Mouse (Mus musculus): ENCODE measurements around the gene Sugct. TPM values are rescaled to one million over a fixed set of nuclear protein-coding genes. Genes with fewer than 3 reads are reported as not detected.

The Sugct gene
- polyA plus RNA-seq, 1 experiment from 2014 or later = 2.5 TPM

- 91% methylated on average over 6 of the region's 6 CpGs for WGBS
- Histone ChIP-seq H3K4me1 (ENCODE audit: control insufficient read depth, insufficient read depth, low read length) (no peaks in the 10 kb centered on the region), H3K36me3 (ENCODE audit: control insufficient read depth, insufficient read depth, low read length) (no peaks in the 10 kb centered on the region), H3K9me3 (replicated peaks; ENCODE audit: control insufficient read depth, low read length, poor library complexity, severe bottlenecking) (no peaks in the 10 kb centered on the region), H3K4me3 (ENCODE audit: low read depth, low read length) (no peak overlapping the region), H3K9ac (ENCODE audit: low read depth, low read length) (no peak overlapping the region), H3K27ac (ENCODE audit: low read length) (no peak overlapping the region), H3K27me3 (ENCODE audit: control insufficient read depth, insufficient read depth, low read depth, low read length) (no peaks in the 10 kb centered on the region), H3K4me2 (ENCODE audit: low read length) (no peak overlapping the region)
- no peak for ATAC-seq
Measured at GRCm38 (mm10) chr13:17421875-17422274, 273.5 kb downstream of the Sugct start.

GRCm38 (mm10) chr13:17420557-17420956, 274.8 kb downstream of the Sugct start:
- Histone ChIP-seq H3K36me3 (ENCODE audit: control insufficient read depth, insufficient read depth, low read length) (no peaks in the 10 kb centered on the region), H3K27me3 (ENCODE audit: control insufficient read depth, insufficient read depth, low read depth, low read length) (no peaks in the 10 kb centered on the region), H3K27ac (ENCODE audit: low read length) (no peak overlapping the region), H3K4me2 (ENCODE audit: low read length) (no peak overlapping the region), H3K9ac (ENCODE audit: low read depth, low read length) (no peak overlapping the region), H3K4me3 (ENCODE audit: low read depth, low read length) (no peak overlapping the region), H3K4me1 (ENCODE audit: control insufficient read depth, insufficient read depth, low read length) (no peaks in the 10 kb centered on the region), H3K9me3 (replicated peaks; ENCODE audit: control insufficient read depth, low read length, poor library complexity, severe bottlenecking) (no peaks in the 10 kb centered on the region)
- no peak for ATAC-seq
- WGBS = 95% methylated on average over 1 of the region's 1 CpGs

- H3K27me3 ChIP-seq (ENCODE audit: control insufficient read depth, insufficient read depth, low read depth, low read length) = no peaks in the 10 kb centered on the region
- no peak overlapping the region for H3K27ac ChIP-seq (ENCODE audit: low read length)
- no peaks in the 10 kb centered on the region for H3K9me3 ChIP-seq (replicated peaks; ENCODE audit: control insufficient read depth, low read length, poor library complexity, severe bottlenecking)
- H3K4me3 ChIP-seq (ENCODE audit: low read depth, low read length) = no peak overlapping the region
- no peaks in the 10 kb centered on the region for H3K4me1 ChIP-seq (ENCODE audit: control insufficient read depth, insufficient read depth, low read length)
- ATAC-seq = no peak
- H3K36me3 ChIP-seq (ENCODE audit: control insufficient read depth, insufficient read depth, low read length) = no peaks in the 10 kb centered on the region
- 97% methylated on average over 8 of the region's 8 CpGs for WGBS
- no peak overlapping the region for H3K9ac ChIP-seq (ENCODE audit: low read depth, low read length)
- H3K4me2 ChIP-seq (ENCODE audit: low read length) = no peak overlapping the region
Measured at GRCm38 (mm10) chr13:17342836-17343235, 352.5 kb downstream of the Sugct start.

- Histone ChIP-seq H3K4me2 (ENCODE audit: low read length) (no peak overlapping the region), H3K36me3 (ENCODE audit: control insufficient read depth, insufficient read depth, low read length) (no peaks in the 10 kb centered on the region), H3K4me3 (ENCODE audit: low read depth, low read length) (no peak overlapping the region), H3K9ac (ENCODE audit: low read depth, low read length) (no peak overlapping the region), H3K27ac (ENCODE audit: low read length) (no peak overlapping the region), H3K9me3 (replicated peaks; ENCODE audit: control insufficient read depth, low read length, poor library complexity, severe bottlenecking) (no peaks in the 10 kb centered on the region), H3K27me3 (ENCODE audit: control insufficient read depth, insufficient read depth, low read depth, low read length) (no peaks in the 10 kb centered on the region), H3K4me1 (ENCODE audit: control insufficient read depth, insufficient read depth, low read length) (no peaks in the 10 kb centered on the region)
- ATAC-seq = no peak
- 86% methylated on average over 4 of the region's 4 CpGs for WGBS
Measured at GRCm38 (mm10) chr13:17335885-17336540, 359.3 kb downstream of the Sugct start.

GRCm38 (mm10) chr13:17326863-17327262, 368.5 kb downstream of the Sugct start:
- Histone ChIP-seq H3K4me2 (ENCODE audit: low read length) (no peak overlapping the region), H3K4me1 (ENCODE audit: control insufficient read depth, insufficient read depth, low read length) (no peaks in the 10 kb centered on the region), H3K9ac (ENCODE audit: low read depth, low read length) (no peak overlapping the region), H3K9me3 (replicated peaks; ENCODE audit: control insufficient read depth, low read length, poor library complexity, severe bottlenecking) (no peaks in the 10 kb centered on the region), H3K27me3 (ENCODE audit: control insufficient read depth, insufficient read depth, low read depth, low read length) (no peaks in the 10 kb centered on the region), H3K36me3 (ENCODE audit: control insufficient read depth, insufficient read depth, low read length) (no peaks in the 10 kb centered on the region), H3K4me3 (ENCODE audit: low read depth, low read length) (no peak overlapping the region), H3K27ac (ENCODE audit: low read length) (no peak overlapping the region)
- WGBS = 80% methylated on average over 4 of the region's 4 CpGs
- ATAC-seq = no peak

- Histone ChIP-seq H3K27ac (ENCODE audit: low read length) (no peak overlapping the region), H3K4me3 (ENCODE audit: low read depth, low read length) (no peak overlapping the region), H3K4me1 (ENCODE audit: control insufficient read depth, insufficient read depth, low read length) (no peaks in the 10 kb centered on the region), H3K36me3 (ENCODE audit: control insufficient read depth, insufficient read depth, low read length) (no peaks in the 10 kb centered on the region), H3K9me3 (replicated peaks; ENCODE audit: control insufficient read depth, low read length, poor library complexity, severe bottlenecking) (no peaks in the 10 kb centered on the region), H3K27me3 (ENCODE audit: control insufficient read depth, insufficient read depth, low read depth, low read length) (no peaks in the 10 kb centered on the region), H3K9ac (ENCODE audit: low read depth, low read length) (no peak overlapping the region), H3K4me2 (ENCODE audit: low read length) (no peak overlapping the region)
- WGBS = 92% methylated on average over 4 of the region's 4 CpGs
- no peak for ATAC-seq
Measured at GRCm38 (mm10) chr13:17301590-17301989, 393.8 kb downstream of the Sugct start.

- no peaks in the 10 kb centered on the region for H3K27me3 ChIP-seq (ENCODE audit: control insufficient read depth, insufficient read depth, low read depth, low read length)
- no peak overlapping the region for H3K4me2 ChIP-seq (ENCODE audit: low read length)
- WGBS = 55% methylated on average over 1 of the region's 1 CpGs
- no peak overlapping the region for H3K4me3 ChIP-seq (ENCODE audit: low read depth, low read length)
- no peaks in the 10 kb centered on the region for H3K9me3 ChIP-seq (replicated peaks; ENCODE audit: control insufficient read depth, low read length, poor library complexity, severe bottlenecking)
- H3K4me1 ChIP-seq (ENCODE audit: control insufficient read depth, insufficient read depth, low read length) = no peaks in the 10 kb centered on the region
- no peak overlapping the region for H3K9ac ChIP-seq (ENCODE audit: low read depth, low read length)
- no peak for ATAC-seq
- H3K36me3 ChIP-seq (ENCODE audit: control insufficient read depth, insufficient read depth, low read length) = no peaks in the 10 kb centered on the region
- no peak overlapping the region for H3K27ac ChIP-seq (ENCODE audit: low read length)
Measured at GRCm38 (mm10) chr13:17297462-17298005, 397.8 kb downstream of the Sugct start.

GRCm38 (mm10) chr13:17296912-17297311, 398.4 kb downstream of the Sugct start:
- Histone ChIP-seq H3K27me3 (ENCODE audit: control insufficient read depth, insufficient read depth, low read depth, low read length) (no peaks in the 10 kb centered on the region), H3K9me3 (replicated peaks; ENCODE audit: control insufficient read depth, low read length, poor library complexity, severe bottlenecking) (no peaks in the 10 kb centered on the region), H3K27ac (ENCODE audit: low read length) (no peak overlapping the region), H3K9ac (ENCODE audit: low read depth, low read length) (no peak overlapping the region), H3K4me2 (ENCODE audit: low read length) (no peak overlapping the region), H3K36me3 (ENCODE audit: control insufficient read depth, insufficient read depth, low read length) (no peaks in the 10 kb centered on the region), H3K4me1 (ENCODE audit: control insufficient read depth, insufficient read depth, low read length) (no peaks in the 10 kb centered on the region), H3K4me3 (ENCODE audit: low read depth, low read length) (no peak overlapping the region)
- no peak for ATAC-seq
- 17% methylated on average over 4 of the region's 4 CpGs for WGBS

GRCm38 (mm10) chr13:17296460-17296859, 398.9 kb downstream of the Sugct start:
- ATAC-seq = no peak
- H3K9ac ChIP-seq (ENCODE audit: low read depth, low read length) = no peak overlapping the region
- no peaks in the 10 kb centered on the region for H3K27me3 ChIP-seq (ENCODE audit: control insufficient read depth, insufficient read depth, low read depth, low read length)
- H3K4me1 ChIP-seq (ENCODE audit: control insufficient read depth, insufficient read depth, low read length) = no peaks in the 10 kb centered on the region
- no peak overlapping the region for H3K4me3 ChIP-seq (ENCODE audit: low read depth, low read length)
- H3K9me3 ChIP-seq (replicated peaks; ENCODE audit: control insufficient read depth, low read length, poor library complexity, severe bottlenecking) = no peaks in the 10 kb centered on the region
- 36% methylated on average over 3 of the region's 3 CpGs for WGBS
- no peaks in the 10 kb centered on the region for H3K36me3 ChIP-seq (ENCODE audit: control insufficient read depth, insufficient read depth, low read length)
- no peak overlapping the region for H3K4me2 ChIP-seq (ENCODE audit: low read length)
- no peak overlapping the region for H3K27ac ChIP-seq (ENCODE audit: low read length)

Data from midbrain, embryonic 16.5 days (tissue).